Mouse (Mus musculus) gastrocnemius, postnatal 10 days (tissue): ENCODE measurements around the gene Exoc4. TPM values are rescaled to one million over a fixed set of nuclear protein-coding genes. Genes with fewer than 3 reads are reported as not detected.

ENCODE experiments used
- total RNA-seq, 2 experiments: library from RNA; stranded (reverse); gene quantifications; 2 replicates each; pipeline ENCODE4 v1.2.3; 2021

Exoc4 gene
- total RNA-seq, 2 experiments from 2014 or later: 39.1 to 49.3 TPM

Other genes starting within 250 kb of the Exoc4 start
- gene Chchd3, start 188.8 kb upstream of the Exoc4 start, total RNA-seq: 100 to 1,000 TPM; 287 to 317 TPM